Mouse (Mus musculus) urinary bladder, adult 18-20 months (tissue): ENCODE data around the gene Rab22a.

Experiments used
- DNase-seq, 2 experiments: peaks; one replicate each; pipeline ENCODE4 v3.0.0; 2022; ENCODE audit warnings: low spot score in 2 of 2, mixed read lengths in 2 of 2

Gene Rab22a

GRCm38 (mm10) chr2:173722251-173722857 lies 62.8 kb downstream of the Rab22a start:
- no peak for DNase-seq

DNA sequence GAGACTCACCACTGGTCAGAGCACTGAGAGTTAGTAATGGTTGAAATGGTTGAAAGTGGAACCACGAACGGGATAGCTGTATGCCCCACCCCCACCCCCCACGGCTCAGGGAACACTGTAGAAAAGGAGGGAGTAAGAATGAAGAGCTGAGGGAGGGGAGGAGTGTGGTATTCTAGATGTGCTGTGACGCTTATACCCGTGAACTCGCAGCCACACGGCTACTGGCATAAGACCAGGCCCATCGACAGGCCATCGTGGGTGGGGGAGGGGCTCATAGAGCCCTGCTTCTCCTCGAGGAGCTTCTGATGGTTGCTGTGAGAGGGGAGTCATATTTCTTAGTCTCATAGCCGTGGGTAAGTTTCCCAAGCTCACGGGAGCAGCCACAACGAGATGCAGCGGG lies 64.8 kb downstream of the Rab22a start:
- DNase-seq: no peak

DNA sequence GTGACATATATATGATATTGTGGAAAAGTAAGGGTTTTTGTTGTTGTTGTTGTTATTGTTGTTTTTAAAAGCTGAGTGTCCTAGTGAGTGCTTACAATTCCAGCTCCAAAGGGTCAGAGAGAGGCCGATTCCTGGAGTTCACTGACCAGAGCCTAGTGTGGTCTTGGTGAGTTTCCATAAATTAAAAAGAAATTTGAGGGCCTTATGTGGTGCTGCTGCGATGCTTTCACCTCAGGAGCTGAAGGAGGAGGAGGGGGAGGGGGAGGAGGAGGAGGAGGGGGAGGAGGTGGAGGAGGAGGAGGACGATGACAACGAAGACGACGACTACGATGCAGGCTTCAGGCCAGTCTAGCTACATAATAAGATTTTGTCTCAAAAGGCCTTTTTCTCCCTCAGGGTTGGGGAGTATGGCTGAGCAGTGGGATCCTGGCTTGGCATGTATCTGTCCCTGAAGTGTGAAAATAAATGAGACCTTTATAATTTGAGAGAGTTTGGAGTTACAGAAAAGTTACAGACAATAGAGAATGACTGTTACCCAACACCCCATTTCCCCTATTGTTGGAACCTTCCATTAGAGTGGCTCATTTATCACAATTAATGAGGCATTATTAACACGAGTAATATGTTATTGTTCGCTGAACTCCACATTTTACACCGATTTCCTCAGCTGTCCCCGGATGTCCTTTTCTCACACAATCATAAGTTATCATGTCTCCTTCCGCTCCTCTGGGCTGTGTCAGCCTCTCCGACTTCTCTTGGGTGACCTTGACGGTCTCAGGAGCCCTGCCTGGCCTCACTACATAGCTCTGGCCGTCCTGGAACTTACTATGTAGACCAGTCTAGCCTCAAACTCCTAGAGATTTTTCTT lies 65.6 kb downstream of the Rab22a start:
- no peak for DNase-seq

DNA sequence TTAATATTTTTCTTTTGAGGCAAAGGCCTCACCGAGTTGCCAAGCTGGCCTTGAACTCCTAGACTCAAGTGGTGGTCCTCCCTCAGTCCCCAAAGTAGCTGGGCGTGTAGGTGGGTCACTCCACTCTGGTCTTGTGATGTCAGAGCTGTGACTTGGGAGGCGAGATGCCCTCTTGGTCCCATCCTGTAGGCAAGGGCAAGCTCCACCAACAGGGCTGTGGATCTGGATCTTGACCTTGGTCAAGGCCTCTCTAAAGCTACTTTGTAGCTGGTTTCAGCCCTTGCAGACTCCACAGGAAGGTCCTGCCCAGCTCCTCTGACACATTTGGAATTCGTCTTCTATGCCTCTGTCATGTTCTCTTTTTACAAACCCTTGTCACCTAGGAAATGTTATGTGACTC lies 66.3 kb downstream of the Rab22a start:
- no peak for DNase-seq

DNA sequence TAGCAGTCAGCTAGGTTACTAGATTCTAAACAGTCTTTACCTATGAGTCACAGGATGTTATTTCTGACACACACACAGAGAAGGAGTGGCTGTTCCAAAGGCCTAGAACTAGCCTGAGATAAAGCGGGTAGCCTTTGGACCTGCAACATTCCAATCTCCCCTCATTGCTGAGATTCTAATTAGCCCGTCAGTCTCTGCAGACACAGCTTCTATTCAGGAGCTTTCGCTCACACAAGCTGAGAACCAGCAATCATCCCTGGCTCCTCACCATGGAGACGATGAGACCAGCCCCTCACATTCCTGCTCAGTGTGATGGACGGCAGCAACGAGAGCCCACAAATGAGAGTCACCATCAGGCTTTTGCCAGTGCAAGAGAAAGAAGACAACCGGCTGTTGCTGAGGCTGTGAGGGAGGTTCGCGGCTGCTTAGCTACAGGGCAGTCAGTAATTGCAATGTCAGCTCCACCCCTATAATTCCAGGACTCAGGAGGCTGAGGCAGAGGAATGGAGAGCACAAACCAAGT lies 70.9 kb downstream of the Rab22a start:
- DNase-seq: peak in 1 of 2 experiments; percentile 13

GRCm38 (mm10) chr2:173734426-173734825 lies 74.9 kb downstream of the Rab22a start:
- DNase-seq: no peak

DNA sequence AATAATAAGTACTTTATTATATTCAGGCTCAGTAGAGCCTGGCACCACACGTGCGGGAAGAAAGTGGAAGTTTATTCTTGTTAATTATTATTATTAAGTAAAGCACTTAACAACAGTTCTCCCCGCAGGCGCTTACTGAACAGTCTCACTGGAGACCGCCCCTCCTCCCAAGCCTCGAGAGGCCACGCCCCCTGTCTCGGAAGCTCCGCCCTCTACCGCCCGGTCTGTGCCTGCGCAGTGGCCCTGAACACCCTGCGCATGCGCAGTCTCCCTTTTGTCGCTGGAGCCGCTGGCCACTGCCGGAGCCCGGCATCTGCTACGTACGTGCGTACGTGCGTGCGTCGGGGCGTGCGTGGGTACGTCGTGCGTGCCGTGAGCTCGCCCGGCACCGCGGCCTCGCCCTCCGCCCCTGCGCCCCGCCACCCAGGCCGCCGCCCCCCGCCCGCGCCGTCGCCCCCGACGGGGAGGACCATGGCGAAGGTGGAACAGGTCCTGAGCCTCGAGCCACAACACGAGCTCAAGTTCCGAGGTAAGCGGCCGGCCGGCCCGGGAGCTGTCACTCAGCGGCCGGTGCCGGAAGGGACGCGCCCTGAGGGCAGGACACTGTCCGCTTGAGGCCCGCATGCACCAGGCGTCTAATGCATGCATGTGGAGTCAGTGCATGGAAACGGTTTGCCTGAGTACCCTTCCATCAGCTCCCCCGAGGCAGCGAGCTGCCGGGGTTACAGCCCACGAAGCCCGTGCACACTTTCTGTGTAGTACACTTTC lies 77.8 kb downstream of the Rab22a start, which contains the start of gene Vapb:
Vapb (plus strand) TSS at position 290 of the 768 bp plus-strand sequence.
- peak; percentile 99 for DNase-seq

- DNase-seq: no peak
These were observed 78.7 kb downstream of the Rab22a start for GRCm38 (mm10) chr2:173738232-173738631.

- DNase-seq: no peak
These were observed 79.5 kb downstream of the Rab22a start for GRCm38 (mm10) chr2:173739107-173739506.

DNA sequence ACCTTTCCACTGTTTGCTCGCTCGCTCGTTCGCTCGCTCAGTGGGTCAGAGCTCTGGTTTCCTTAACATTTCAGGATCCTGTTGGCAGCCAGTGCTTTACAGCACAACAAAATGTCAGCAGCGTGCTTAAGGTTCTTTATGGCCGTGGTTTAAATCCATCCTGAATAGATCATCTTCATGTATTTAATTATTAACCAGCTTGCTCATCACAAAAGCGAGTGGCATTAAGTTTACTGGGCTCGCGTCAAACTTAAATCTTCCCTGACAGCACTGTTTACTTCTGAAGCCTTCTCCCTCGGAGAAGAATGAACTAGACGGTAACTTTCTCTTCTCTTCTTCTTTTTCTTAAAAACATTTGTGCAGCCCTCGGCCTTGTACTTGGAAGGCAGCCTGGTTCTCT lies 82.5 kb downstream of the Rab22a start:
- no peak for DNase-seq

- DNase-seq: no peak
These were observed 83.2 kb downstream of the Rab22a start for GRCm38 (mm10) chr2:173742744-173743143.

DNA sequence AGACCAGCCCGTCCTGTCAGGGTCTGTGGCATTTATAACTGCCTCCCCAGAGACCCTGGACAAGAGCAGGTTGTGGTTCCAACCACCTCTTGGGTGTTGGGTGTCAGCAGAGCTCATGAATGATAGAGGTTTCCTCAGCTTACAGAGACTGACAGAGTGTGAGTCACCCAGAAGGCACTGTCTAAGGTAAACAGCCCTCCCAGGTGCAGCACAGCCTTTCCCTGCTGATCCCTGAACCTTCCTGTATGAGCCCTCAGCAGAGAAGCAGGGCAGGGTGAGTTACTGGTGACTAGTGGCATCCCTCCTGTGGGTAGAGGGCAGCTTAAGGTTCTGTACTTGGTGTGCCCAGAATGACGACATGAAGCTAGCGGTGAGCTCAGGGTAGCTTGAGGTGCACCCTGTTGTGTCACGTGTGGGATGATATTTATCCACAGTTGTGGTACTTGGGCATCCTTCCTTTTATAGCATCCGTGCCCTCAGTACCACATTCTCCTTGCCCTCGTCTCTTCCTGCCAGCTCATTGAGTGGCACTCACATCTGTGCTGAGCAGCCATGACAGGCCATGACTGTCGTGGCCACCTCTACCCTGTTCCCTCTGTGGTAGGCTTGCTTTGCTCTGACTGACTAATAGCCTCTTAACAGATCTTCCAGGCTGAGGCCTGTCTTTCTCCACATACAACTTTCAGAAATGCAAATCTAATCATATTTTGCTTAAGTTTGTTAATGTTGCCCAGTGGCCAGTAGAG lies 84.7 kb downstream of the Rab22a start:
- DNase-seq: peak in 1 of 2 experiments; percentile 6

DNA sequence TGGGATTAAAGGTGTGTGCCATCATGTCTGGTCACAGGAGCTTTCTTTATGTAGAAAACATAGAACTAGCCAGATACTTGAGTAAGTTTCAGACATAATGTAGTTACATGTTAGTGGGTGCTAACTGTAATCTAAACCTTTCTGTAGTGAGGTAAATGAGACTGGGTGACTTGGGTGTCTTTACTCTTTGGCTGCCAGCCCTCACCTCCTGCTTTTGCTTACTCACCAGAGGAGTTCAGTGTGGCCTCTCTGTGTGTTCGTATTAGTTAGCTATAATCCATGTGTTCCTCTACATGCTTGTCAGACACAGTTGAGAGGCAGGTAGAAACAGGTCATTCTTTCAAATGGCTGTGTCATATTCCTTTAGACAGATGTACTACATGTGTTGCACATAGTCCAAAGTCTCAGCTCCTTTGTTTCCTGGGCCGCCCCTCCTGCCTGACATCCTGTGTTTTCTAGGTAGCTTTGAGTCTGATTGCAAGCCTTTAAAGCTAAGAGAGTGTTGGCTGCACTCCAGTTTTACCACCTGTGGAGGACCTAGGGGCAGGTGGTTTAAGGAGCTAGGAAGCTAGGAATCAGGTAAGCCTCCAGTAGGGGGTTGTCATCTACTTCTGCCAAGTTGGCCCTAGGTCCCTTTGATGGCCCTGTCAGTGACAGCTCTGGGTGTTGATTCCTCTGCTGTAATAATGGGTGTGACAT lies 89.5 kb downstream of the Rab22a start:
- DNase-seq: no peak

- no peak for DNase-seq
These were observed 96.0 kb downstream of the Rab22a start for GRCm38 (mm10) chr2:173755433-173756144.
